Mouse (Mus musculus) heart, postnatal 0 days (tissue): ENCODE measurements at regions not wholly inside any gene's neighbourhood (a gene's known extent, or its start where the extent isn't known, plus 50 kb on each side); places are given as distances from the start of the nearest gene placed in this dataset.

Experiments
- CTCF ChIP-seq: IDR thresholded peaks from 2 replicates; pipeline ENCODE4 v1.5.1; 2016; ENCODE audit warnings: antibody characterized with exemption, control low read depth, low read depth
- EP300 ChIP-seq: IDR thresholded peaks from 2 replicates; pipeline ENCODE4 v1.6.1; 2016; ENCODE audit warnings: antibody characterized with exemption, low read depth

DNA sequence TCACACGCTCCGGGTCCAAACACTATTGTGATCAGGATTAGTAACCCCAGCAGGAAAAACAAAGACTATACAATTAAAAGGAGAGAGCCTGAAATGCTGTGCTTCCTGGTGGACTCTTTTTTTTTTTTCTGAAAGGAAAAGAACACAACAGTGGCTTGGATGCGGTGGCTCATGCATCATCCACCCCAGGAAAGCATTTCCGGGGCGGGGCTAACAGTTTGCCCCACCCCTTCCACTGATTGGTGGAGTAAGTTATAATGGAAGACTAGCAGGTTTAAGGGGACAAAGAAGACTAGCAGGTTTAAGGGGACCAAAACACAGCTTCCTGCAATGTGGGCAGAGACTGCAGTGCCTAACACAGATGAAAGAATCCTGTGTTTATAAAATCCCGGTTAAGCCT lies 524.0 kb downstream of the Gm9195 start:
- no peak for TF ChIP-seq EP300
- TF ChIP-seq CTCF, result no peak
